ENCODE assay signal across 8 mouse cellular contexts in the genomic region with DNA sequence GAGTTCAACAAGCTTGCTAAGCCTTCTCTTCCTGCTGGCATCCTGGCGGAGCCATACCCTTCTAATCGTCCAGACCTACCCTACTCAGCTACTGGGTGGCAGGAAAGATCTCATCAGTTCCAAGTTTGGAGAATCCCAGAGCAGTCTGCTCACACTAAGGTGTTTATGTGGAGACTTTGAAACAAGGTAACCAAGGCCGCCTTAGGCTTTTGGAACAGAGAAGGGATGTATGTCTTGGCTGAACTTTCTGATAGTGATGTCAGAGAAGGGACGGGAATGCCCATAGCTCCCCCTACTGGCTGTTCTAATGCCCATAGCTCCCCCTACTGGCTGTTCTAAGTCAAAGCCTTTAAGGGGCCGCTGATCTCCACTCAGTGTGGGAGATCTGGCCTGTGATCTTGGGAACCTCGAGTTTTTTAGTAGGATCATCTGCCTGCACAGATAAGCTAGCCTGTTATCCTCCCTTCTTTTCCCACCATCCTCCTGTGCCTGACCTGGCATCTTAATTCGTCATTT. TPM values are rescaled to one million over a fixed set of nuclear protein-coding genes. Genes with fewer than 3 reads are reported as not detected.
DNase-seq lines count a peak whose midpoint lies in the region; ATAC-seq and TF ChIP-seq lines count a peak whose summit lies in the region.

No protein-coding gene starts in this region.

- no peaks in the 10 kb centered on the region for H3K36me3 ChIP-seq in intestine, postnatal 0 days (ENCODE audit: control insufficient read depth, insufficient read depth)

- H3K9me3 ChIP-seq in intestine, postnatal 0 days (ENCODE audit: control insufficient read depth): no peaks in the 10 kb centered on the region

- no peak overlapping the region for H3K4me2 ChIP-seq in intestine, postnatal 0 days (replicated peaks; ENCODE audit: low read depth)

- peak; percentile 5 for DNase-seq in cerebellum, adult 8-10 months
- DNase-seq in cerebellum, postnatal 36 days: no peak
- DNase-seq in ovary, postnatal 14 days (ENCODE audit: low spot score): peak; percentile 62
- DNase-seq in ovary, postnatal 10 days (ENCODE audit: low spot score): no peak
- DNase-seq in c-Kit-positive CD71-negative TER-119-negative erythroid progenitor cells, embryonic 14.5 days (ENCODE audit: low read depth): peak; percentile 50
- DNase-seq in lung, adult 18-20 months: peak; percentile 22 to 63
- peak; percentile 40 for DNase-seq in testis, postnatal 14 days (ENCODE audit: low spot score)

- no peak for ATAC-seq in intestine, postnatal 0 days

- no peak overlapping the region for H3K9ac ChIP-seq in intestine, postnatal 0 days (ENCODE audit: low read depth, low read length)

- 31% methylated on average over 7 of the region's 7 CpGs for WGBS in intestine, postnatal 0 days

- peak; percentile 99 for TF ChIP-seq CTCF in intestine, postnatal 0 days (IDR thresholded peaks at IDR 0.05; ENCODE audit: low read depth)

- no peaks in the 10 kb centered on the region for H3K27me3 ChIP-seq in intestine, postnatal 0 days (replicated peaks; ENCODE audit: control insufficient read depth, insufficient read depth, low read length)

- H3K27ac ChIP-seq in intestine, postnatal 0 days (ENCODE audit: low read depth, low read length): no peak overlapping the region

- H3K4me1 ChIP-seq in intestine, postnatal 0 days (replicated peaks; ENCODE audit: control insufficient read depth, insufficient read depth, low read length): no peaks in the 10 kb centered on the region

- H3K4me3 ChIP-seq in intestine, postnatal 0 days (ENCODE audit: low read depth, low read length): no peak overlapping the region

RNA-seq across cellular contexts. Expression of gene Tmem125, which starts 22.4 kb away (rescaled TPM):
- 19.8 and 20.7 TPM in 2 replicates for polyA plus RNA-seq in intestine, postnatal 0 days (2015; fragmentation: Nextera tagmentation; extraction: Ambion mirVana)

RNA-seq across cellular contexts. Expression of gene 2610528J11Rik, which starts 39.4 kb away (rescaled TPM):
- 119 TPM in 2 replicates for polyA plus RNA-seq in intestine, postnatal 0 days (2015; fragmentation: Nextera tagmentation; extraction: Ambion mirVana)

RNA-seq across cellular contexts. Expression of gene Cfap57, which starts 54.4 kb away (rescaled TPM):
- 0.29 and 0.42 TPM in 2 replicates for polyA plus RNA-seq in intestine, postnatal 0 days (2015; fragmentation: Nextera tagmentation; extraction: Ambion mirVana)

RNA-seq across cellular contexts. Expression of gene Ebna1bp2, which starts 54.4 kb away (rescaled TPM):
- polyA plus RNA-seq in intestine, postnatal 0 days (2015; fragmentation: Nextera tagmentation; extraction: Ambion mirVana): 76.2 and 79.9 TPM in 2 replicates

Comparison
In these comparisons a context has a peak if more than half of its experiments do, and no peak if none do; other contexts are left out.
1. DNase-seq: peak in cerebellum, adult 8-10 months (single experiment), ovary, postnatal 14 days (single experiment), c-Kit-positive CD71-negative TER-119-negative erythroid progenitor cells, embryonic 14.5 days (single experiment), lung, adult 18-20 months (2 of 2) and testis, postnatal 14 days (single experiment); none in cerebellum, postnatal 36 days (0 of 2) and ovary, postnatal 10 days (single experiment).